Mouse (Mus musculus) kidney, embryonic 15.5 days (tissue): ENCODE measurements around the gene Agrn. TPM values are rescaled to one million over a fixed set of nuclear protein-coding genes. Genes with fewer than 3 reads are reported as not detected.

ENCODE experiments used
- ATAC-seq: fragments of 200-750 bp; cut with Nextera tagmentation; replicated peaks from 2 replicates; pipeline ENCODE4 v1.8.0; 2017; ENCODE audit warnings: moderate TSS enrichment; ENCODE audit not compliant: low FRiP score
- H3K27ac ChIP-seq: fragments of 300-500 bp; sonication (generic); 2 replicates; pipeline ENCODE4 v1.5.1; 2015; ENCODE audit warnings: mild to moderate bottlenecking, inconsistent platforms
- H3K27me3 ChIP-seq: fragments of 300-500 bp; sonication (generic); 2 replicates; pipeline ENCODE4 v1.6.1; 2015; ENCODE audit warnings: inconsistent platforms
- H3K36me3 ChIP-seq: fragments of 300-500 bp; sonication (generic); 2 replicates; pipeline ENCODE4 v1.6.1; 2015; ENCODE audit warnings: inconsistent platforms
- H3K4me1 ChIP-seq: fragments of 300-500 bp; sonication (generic); 2 replicates; pipeline ENCODE4 v1.6.1; 2015; ENCODE audit warnings: inconsistent platforms
- H3K4me2 ChIP-seq: fragments of 300-500 bp; sonication (generic); 2 replicates; pipeline ENCODE4 v1.6.1; 2015; ENCODE audit warnings: moderate library complexity, mild to moderate bottlenecking, inconsistent platforms
- H3K4me3 ChIP-seq: fragments of 300-500 bp; sonication (generic); replicated peaks from 2 replicates; pipeline ENCODE4 v1.5.1; 2015; ENCODE audit warnings: mild to moderate bottlenecking, inconsistent platforms
- H3K9ac ChIP-seq: fragments of 300-500 bp; sonication (generic); 2 replicates; pipeline ENCODE4 v1.6.1; 2015; ENCODE audit warnings: mild to moderate bottlenecking, inconsistent platforms
- H3K9me3 ChIP-seq: fragments of 300-500 bp; sonication (generic); replicated peaks from 2 replicates; pipeline ENCODE4 v1.6.1; 2016; ENCODE audit warnings: inconsistent platforms
- WGBS: fragments of 180-500 bp; shearing (Covaris S2); methylation state at CpG from one replicate; pipeline ENCODE4 v1.1.7; 2015; ENCODE audit warnings: mixed read lengths; 5-methylcytosine and 5-hydroxymethylcytosine counted together
- polyA plus RNA-seq: library from polyadenylated mRNA; unstranded; fragments of >200 nt; fragmentation: Nextera tagmentation; extraction: Ambion mirVana; gene quantifications from 2 replicates; pipeline ENCODE4 v1.2.1, GENCODE M21; 2015

The Agrn gene
- polyA plus RNA-seq, 1 experiment from 2014 or later: 96.4 TPM

DNA sequence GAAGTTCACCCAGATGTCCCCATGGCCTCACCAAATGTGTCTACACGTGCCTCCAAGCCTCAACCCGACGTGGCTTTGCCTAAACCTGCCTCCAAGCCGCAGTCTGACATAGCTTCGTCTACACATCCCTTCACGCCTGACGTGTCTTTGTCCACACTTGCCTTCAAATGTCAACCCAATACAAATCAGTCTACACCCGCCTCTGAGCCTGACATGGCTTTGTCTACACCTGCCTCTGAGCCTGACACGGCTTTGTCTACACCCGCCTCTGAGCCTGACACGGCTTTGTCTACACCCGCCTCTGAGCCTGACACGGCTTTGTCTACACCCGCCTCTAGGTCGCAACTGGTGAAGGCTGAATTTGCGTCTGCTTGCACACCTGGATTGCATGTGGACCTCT, 20.6 kb upstream of the Agrn start:
- no peak for ATAC-seq
- whole genome bisulfite sequencing: 79% methylated on average over 16 of the region's 16 CpGs

DNA sequence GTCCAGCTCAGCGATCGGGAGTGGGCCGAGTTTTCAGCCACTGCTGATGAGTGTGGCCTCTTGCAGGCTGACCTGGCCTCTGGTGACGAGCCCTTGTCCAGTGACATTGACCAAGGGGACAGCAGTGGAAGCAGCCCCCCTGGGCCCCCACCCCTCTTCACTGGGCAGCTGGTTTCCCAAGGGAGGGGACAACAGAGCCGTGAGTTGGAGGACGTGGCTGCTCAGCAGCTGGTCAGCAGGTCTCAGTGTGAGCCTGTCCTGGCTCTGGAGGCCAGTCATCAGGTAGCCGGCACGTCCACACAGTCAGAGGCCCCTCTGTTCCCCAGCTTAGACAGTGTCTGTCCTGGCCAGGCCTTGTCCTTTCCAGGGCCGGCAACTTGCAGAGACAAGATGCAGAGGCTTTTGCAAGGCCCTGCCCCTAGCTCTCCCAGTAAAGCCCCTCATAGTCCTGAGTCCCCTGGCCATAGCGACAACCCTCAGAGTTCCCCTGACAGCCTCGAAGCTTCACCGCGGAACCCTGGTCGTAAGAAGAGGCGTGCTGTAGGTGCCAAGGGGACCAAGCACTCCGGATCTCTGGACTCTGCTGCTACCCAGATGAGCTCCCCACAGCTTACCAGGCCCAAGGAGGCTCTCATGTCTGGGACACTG, 19.9 kb upstream of the Agrn start:
- Histone ChIP-seq H3K9me3 (no peaks in the 10 kb centered on the region), H3K36me3 (no peaks in the 10 kb centered on the region), H3K27ac (no peak overlapping the region), H3K4me2 (no peak overlapping the region), H3K4me3 (no peak overlapping the region), H3K27me3 (no peaks in the 10 kb centered on the region), H3K4me1 (no peaks in the 10 kb centered on the region), H3K9ac (no peak overlapping the region)
- 77% methylated on average over 16 of the region's 16 CpGs for WGBS
- no peak for ATAC-seq

More for the DNA sequence above, 20.6 kb upstream of the Agrn start:
- H3K36me3 ChIP-seq: no peaks in the 10 kb centered on the region
- H3K27me3 ChIP-seq: no peaks in the 10 kb centered on the region
- no peak overlapping the region for H3K9ac ChIP-seq
- no peak overlapping the region for H3K4me3 ChIP-seq
- H3K4me2 ChIP-seq: no peak overlapping the region
- no peaks in the 10 kb centered on the region for H3K9me3 ChIP-seq
- no peaks in the 10 kb centered on the region for H3K4me1 ChIP-seq
- H3K27ac ChIP-seq: no peak overlapping the region

DNA sequence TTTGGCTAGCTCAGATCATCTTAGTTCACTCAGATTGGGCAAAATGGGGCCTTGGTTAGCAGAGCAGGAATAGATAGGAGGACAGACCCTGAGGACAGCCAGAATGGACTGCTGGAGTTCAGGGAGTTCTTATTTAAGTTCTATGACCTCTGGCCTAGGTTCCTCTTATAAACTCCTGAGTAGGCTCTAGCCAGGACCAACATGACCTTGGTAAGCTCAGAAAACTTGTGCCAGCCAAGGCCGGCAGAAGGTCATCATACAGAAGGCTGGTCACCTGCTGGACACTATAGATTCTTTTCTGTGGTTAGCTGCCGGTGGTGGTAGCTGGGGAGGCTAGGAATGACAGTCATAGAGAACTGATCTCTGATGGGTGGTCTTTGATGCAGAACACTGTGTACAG, 18.9 kb upstream of the Agrn start:
- Histone ChIP-seq H3K36me3 (no peaks in the 10 kb centered on the region), H3K4me1 (no peaks in the 10 kb centered on the region), H3K27ac (no peak overlapping the region), H3K9me3 (no peaks in the 10 kb centered on the region), H3K4me2 (no peak overlapping the region), H3K27me3 (no peaks in the 10 kb centered on the region), H3K4me3 (no peak overlapping the region), H3K9ac (no peak overlapping the region)
- 81% methylated on average over 2 of the region's 2 CpGs for WGBS
- ATAC-seq: no peak

DNA sequence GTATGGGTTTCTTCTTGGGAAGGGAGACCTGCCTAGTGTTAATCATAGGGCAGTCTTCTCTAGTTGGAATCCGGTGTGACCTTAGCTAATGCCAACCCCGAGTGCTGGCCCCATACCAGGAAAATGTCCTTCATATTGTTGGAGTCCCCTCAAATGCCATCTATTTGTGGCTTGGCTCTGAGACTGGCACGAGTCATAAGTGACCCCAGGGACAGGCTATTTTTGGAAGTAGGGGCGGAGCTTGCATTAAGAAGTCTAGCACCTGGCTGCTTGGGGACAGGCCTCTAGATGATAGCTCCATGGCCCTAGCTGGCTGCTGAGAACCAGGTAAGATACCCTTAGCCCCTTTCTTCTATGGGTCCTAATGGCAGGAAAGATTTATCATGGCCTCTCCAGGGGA, 18.4 kb upstream of the Agrn start, which contains the start of gene Perm1:
TSS of gene Perm1 (plus strand) at position 220 of the 400 bp plus-strand sequence.
- no peak for ATAC-seq
- Histone ChIP-seq H3K27ac (no peak within 1 kb of the TSS), H3K27me3 (no peaks in the 10 kb centered on the region), H3K4me3 (no peak within 1 kb of the TSS), H3K36me3 (no peaks in the 10 kb centered on the region), H3K9ac (no peak within 1 kb of the TSS), H3K4me1 (no peaks in the 10 kb centered on the region), H3K9me3 (no peaks in the 10 kb centered on the region), H3K4me2 (no peak within 1 kb of the TSS)
- 70% methylated on average over 4 of the region's 4 CpGs for WGBS

DNA sequence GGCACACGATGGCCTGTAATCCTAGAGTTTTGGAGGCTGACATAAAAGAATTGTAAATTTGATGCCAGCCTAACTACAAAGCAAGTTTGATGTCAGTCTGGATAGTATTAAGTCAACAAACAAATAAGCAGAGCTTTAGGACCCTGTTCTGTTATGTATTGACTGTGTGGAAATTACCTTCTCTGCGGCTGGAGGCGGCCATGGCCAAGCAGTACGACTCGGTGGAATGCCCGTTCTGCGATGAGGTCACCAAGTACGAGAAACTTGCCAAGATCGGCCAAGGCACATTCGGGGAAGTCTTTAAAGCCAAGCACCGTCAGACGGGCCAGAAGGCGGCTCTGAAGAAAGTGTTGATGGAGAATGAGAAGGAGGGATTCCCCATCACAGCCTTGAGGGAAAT, 15.8 kb upstream of the Agrn start:
- Histone ChIP-seq H3K9ac (no peak overlapping the region), H3K4me3 (no peak overlapping the region), H3K9me3 (no peaks in the 10 kb centered on the region), H3K27me3 (no peaks in the 10 kb centered on the region), H3K4me1 (no peaks in the 10 kb centered on the region), H3K36me3 (no peaks in the 10 kb centered on the region), H3K27ac (no peak overlapping the region), H3K4me2 (no peak overlapping the region)
- 91% methylated on average over 13 of the region's 13 CpGs for WGBS
- ATAC-seq: no peak

DNA sequence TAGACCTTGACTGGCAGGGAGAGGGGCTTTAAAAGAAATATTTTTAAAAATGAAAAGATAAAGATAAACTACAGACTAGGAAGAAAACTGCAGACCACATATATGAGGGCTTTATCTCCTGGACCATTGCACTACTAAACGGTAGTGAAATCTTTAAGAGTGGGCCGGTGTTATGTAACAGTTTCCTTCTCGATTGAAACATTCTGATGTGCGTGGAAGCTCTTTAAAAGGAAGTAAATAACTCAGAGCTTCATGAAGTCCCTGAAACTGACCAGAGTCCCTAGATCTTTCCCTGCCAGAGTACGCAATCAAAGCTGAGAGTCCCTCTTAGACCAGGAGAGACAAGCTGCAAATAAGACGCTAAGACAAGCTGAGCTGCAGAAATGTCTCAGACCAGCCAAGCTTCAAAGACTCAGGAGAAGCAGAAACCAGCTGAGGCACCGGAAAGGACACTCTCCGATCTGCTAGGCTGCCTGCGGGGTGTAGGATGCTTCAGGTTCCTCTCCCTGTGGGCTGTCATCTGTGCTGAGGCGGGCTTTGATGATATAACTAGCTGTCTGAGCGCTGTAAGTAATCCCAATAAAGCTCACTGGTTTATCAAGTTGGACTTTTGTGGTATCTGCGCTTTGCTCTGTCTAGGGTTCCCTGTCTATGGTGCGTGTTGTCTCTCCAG, 12.8 kb upstream of the Agrn start:
- H3K9me3 ChIP-seq: no peaks in the 10 kb centered on the region
- 0 out of 2 replicates have a peak, but pooled peaks cover 3% of the 10 kb centered on the region for H3K36me3 ChIP-seq
- H3K4me1 ChIP-seq: 0 out of 2 replicates have a peak, but pooled peaks cover 3% of the 10 kb centered on the region
- WGBS: 69% methylated on average over 13 of the region's 13 CpGs
- no peak for ATAC-seq
- no peak overlapping the region for H3K4me3 ChIP-seq
- H3K27me3 ChIP-seq: peaks cover 3% of the 10 kb centered on the region; the same call in 1 of the 2 replicates
- no peak overlapping the region for H3K27ac ChIP-seq
- no peak overlapping the region for H3K4me2 ChIP-seq
- no peak overlapping the region for H3K9ac ChIP-seq

DNA sequence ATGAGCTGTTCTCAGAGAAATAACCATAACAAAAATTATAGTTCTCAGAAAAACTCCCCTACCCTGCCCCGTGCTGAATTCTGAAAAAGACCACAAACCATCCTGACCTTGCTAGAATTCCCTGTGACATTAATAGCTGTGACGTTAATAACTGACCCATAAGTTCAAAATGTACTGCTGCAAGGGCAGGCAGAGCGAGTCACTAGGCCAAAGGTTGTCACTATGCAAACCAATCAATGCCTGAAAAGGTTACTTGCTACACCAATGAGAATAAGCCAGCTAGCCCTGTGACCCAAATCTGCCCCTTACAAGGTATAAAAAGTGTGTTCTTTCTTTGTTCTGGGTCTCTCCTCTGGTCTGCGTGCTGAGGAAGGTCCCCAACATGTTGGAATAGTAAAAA, 11.6 kb upstream of the Agrn start:
- no peak overlapping the region for H3K4me3 ChIP-seq
- H3K27ac ChIP-seq: no peak overlapping the region
- peaks cover 12% of the 10 kb centered on the region for H3K27me3 ChIP-seq
- WGBS: 80% methylated on average over 4 of the region's 4 CpGs
- no peak overlapping the region for H3K4me2 ChIP-seq
- ATAC-seq: no peak
- no peak overlapping the region for H3K9ac ChIP-seq
- H3K4me1 ChIP-seq: peaks cover 11% of the 10 kb centered on the region; the same call in 1 of the 2 replicates
- 0 out of 2 replicates have a peak, but pooled peaks cover 3% of the 10 kb centered on the region for H3K36me3 ChIP-seq
- H3K9me3 ChIP-seq: no peaks in the 10 kb centered on the region

DNA sequence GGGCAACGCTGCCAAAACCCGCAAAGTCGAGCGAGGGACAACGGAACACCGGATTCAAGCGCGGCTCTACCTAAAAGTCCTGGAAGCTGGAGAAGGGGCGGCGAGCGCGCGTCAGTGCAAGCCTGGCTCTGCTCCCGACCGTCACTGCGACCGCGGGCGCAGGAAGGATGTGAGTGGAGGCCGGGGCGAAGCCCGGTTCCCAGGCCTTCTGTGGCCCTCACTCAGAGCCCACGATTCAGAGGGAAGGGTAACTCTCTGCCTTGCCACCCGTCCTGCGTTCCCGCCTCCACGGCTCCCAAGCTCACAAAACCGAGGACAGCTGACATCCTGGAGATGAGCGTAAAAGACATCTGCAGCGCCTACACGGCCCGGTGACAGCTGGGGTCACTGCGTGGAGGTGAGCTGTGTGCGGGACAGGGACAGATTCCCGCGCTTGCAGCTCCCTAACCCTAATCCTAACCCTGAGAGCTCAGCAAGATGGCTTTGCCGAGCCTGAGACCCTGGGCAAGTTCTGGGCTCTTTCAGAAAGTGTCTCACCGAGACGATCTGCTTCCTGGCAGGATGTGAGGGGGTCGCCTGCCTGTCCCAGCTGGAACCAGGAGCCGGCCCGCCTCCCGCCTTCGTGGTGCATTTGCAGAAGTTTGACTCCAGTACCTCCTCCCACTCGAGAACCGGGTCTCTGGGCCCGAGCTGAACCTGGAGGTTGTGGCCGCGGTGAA, 6.3 kb upstream of the Agrn start:
- peak overlapping the region; percentile 57 for H3K9ac ChIP-seq
- H3K4me1 ChIP-seq: peaks cover 31% of the 10 kb centered on the region
- peaks cover 15% of the 10 kb centered on the region for H3K27me3 ChIP-seq
- 0 out of 2 replicates have a peak, but pooled peaks cover 3% of the 10 kb centered on the region for H3K36me3 ChIP-seq
- ATAC-seq: peak; percentile 46
- H3K4me2 ChIP-seq: peak overlapping the region; percentile 92
- H3K4me3 ChIP-seq: peak overlapping the region; percentile 56
- H3K27ac ChIP-seq: peak overlapping the region; percentile 70
- 1% methylated on average over 49 of the region's 49 CpGs for WGBS
- H3K9me3 ChIP-seq: no peaks in the 10 kb centered on the region

DNA sequence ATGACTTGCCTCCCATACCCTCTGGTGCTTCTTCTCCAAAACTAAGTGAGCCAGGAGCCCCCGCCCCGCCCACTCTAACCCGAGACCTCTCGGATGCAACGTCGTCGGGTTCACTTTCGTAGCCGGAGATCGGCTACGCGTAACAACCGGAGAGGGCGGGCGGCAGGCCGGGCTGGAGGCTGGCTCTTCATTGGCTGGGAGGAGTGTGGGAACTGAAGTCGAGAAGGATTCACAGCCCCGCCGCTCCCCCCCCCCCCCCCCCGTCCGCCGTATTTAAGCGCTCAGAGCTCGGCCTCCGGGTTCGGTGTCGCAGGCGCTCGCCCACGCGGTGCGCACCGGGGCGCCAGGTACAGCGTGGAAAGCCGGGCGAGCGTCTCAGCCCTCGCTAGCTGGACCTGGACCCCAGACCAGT, 5.7 kb upstream of the Agrn start, which contains the start of gene AW011738:
TSS of gene AW011738 (plus strand) at position 304 of the 412 bp plus-strand sequence.
- H3K4me1 ChIP-seq: peaks cover 33% of the 10 kb centered on the region
- H3K9me3 ChIP-seq: no peaks in the 10 kb centered on the region
- H3K27me3 ChIP-seq: peaks cover 15% of the 10 kb centered on the region
- peak within 1 kb of the TSS; percentile 56 for H3K4me3 ChIP-seq
- H3K9ac ChIP-seq: peak within 1 kb of the TSS; percentile 57
- ATAC-seq: peak; percentile 84
- 0% methylated on average over 33 of the region's 39 CpGs for WGBS
- 0 out of 2 replicates have a peak, but pooled peaks cover 3% of the 10 kb centered on the region for H3K36me3 ChIP-seq
- peak within 1 kb of the TSS; percentile 92 for H3K4me2 ChIP-seq
- peak within 1 kb of the TSS; percentile 70 for H3K27ac ChIP-seq

DNA sequence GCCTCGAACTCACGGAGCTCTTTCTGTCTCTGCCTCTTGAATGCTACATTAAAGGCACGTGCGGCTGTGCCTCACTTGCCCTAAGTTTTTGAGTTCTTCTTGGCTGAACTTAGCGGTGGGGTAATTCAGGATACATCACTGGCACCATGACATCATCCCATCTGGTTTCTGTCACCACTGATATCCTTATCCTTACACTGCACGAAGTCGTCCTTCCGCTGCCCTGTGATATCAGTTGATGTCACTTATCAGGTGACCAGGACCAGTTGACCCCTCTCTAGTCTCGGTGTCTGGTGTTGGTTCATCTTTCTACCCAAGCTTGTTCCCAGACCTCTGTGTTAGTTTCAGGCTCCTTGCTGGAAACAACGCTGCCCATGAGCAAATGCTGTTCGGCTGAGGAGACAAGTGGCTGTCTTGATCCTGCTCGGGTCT, 5.2 kb upstream of the Agrn start:
- 0 out of 2 replicates have a peak, but pooled peaks cover under 1% of the 10 kb centered on the region for H3K36me3 ChIP-seq
- H3K4me3 ChIP-seq: peak overlapping the region; percentile 56
- no peak overlapping the region for H3K9ac ChIP-seq
- WGBS: 37% methylated on average over 12 of the region's 12 CpGs
- H3K4me1 ChIP-seq: peaks cover 33% of the 10 kb centered on the region
- H3K27me3 ChIP-seq: peaks cover 15% of the 10 kb centered on the region
- ATAC-seq: no peak
- peak overlapping the region; percentile 92 for H3K4me2 ChIP-seq
- peak overlapping the region; percentile 38; the same call in 1 of the 2 replicates for H3K27ac ChIP-seq
- no peaks in the 10 kb centered on the region for H3K9me3 ChIP-seq

DNA sequence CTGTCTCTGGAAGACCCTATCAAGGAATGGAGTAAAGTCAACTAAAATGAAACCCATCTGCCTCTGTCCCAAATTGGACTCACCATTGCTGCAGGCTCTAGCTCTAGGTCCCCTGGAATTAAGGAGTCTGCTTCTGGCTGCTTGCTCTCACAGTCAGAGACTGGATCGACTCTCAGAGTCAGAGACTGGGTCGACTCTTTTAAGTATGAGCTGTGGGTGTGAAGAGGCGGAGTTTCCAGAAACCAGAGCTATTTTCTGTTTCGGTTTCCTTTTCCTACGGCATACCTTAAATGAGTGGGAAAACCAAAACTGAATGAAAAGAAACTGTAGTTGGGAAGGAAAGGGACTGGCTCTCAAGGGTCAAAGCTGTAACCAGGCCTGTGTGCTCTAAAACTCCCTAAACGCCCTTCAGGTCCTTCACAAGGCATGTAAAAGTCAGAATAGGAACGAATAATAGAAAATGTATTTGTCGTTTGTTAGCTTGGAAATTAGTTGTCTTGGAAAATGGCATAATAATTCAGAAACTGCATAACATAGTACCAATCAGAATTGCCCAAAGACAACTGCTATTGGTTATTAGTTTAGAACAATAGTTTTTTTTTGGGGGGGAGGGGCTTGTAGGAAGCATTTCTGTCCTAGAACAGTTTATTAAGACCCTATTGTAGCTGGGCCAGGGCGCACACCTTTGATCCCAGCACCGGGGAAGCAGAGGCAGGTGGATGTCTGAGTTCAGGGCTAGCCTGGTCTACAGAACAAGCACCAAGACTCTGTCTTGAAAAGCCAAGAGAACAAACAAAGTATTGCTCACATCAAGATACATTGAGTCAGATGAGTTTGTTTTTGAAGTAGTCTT, 3.6 kb upstream of the Agrn start, which contains the start of gene Isg15:
TSS of gene Isg15 (minus strand) at position 196 of the 853 bp plus-strand sequence.
- WGBS: 54% methylated on average over 10 of the region's 10 CpGs
- peaks cover 14% of the 10 kb centered on the region for H3K27me3 ChIP-seq
- ATAC-seq: no peak
- no peaks in the 10 kb centered on the region for H3K36me3 ChIP-seq
- no peak within 1 kb of the TSS for H3K27ac ChIP-seq
- peaks cover 41% of the 10 kb centered on the region for H3K4me1 ChIP-seq
- H3K4me3 ChIP-seq: no peak within 1 kb of the TSS
- H3K9me3 ChIP-seq: no peaks in the 10 kb centered on the region
- H3K4me2 ChIP-seq: no peak within 1 kb of the TSS
- H3K9ac ChIP-seq: no peak within 1 kb of the TSS
